Mouse (Mus musculus): Measurements from ENCODE around the gene Rab20. TPM values are rescaled to one million over a fixed set of nuclear protein-coding genes. Genes with fewer than 3 reads are reported as not detected.

Rab20 gene
- polyA plus RNA-seq, 1 experiment from 2014 or later = 1.4 TPM

DNA sequence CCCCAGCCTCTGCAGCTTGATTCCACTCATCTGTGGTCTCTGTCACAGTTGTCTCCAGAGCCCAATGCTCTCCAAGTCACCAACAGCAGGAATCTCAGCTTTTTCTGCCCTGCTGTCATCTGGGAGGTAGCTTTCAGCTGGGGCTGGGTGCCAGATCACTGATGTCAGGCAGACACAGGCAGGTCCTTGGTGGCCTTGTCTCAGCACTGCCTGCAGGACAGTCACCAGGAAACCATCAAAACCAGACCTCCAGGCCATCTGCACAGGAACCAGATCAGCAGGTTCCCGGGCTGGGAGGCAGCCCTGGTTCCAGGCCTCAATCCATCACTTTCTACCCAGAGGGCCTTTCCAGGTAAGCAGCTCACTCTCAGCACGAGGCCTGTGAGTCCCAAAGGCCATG is 16.7 kb downstream of the Rab20 start:
- no peaks in the 10 kb centered on the region for H3K27me3 ChIP-seq (ENCODE audit: control insufficient read depth, insufficient read depth, low read length)
- no peak overlapping the region for H3K9ac ChIP-seq
- H3K36me3 ChIP-seq (replicated peaks; ENCODE audit: control insufficient read depth, insufficient read depth) = no peaks in the 10 kb centered on the region
- 70% methylated on average over 2 of the region's 2 CpGs for WGBS
- no peaks in the 10 kb centered on the region for H3K9me3 ChIP-seq (ENCODE audit: control insufficient read depth, low read length)
- H3K4me2 ChIP-seq (replicated peaks) = no peak overlapping the region
- no peak overlapping the region for H3K4me3 ChIP-seq (replicated peaks; ENCODE audit: low read length)
- no peak for DNase-seq (ENCODE audit: low spot score)
- H3K4me1 ChIP-seq (replicated peaks; ENCODE audit: control insufficient read depth, insufficient read depth, low read length) = no peaks in the 10 kb centered on the region
- H3K27ac ChIP-seq = no peak overlapping the region
- ATAC-seq (ENCODE audit: low FRiP score) = no peak

DNA sequence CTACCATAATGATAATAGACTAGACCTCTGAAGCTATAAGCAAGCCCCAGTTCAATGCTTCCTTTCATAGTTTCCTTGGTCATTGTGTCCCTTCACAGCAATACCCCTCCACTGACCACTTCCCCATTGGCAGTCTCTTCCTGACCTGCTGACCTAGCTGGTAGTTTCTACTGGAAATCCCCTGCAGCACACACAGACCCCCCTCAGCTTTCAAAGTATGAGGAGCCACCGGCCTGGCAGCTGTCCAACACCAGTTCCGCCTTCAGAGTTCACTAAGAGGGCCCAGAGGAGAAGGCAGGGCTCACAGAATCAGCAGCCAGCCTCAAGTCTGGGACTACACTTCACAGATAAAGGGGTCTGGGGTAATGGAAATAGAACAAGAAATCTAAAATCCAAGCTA is 17.6 kb downstream of the Rab20 start:
- no peak for ATAC-seq (ENCODE audit: low FRiP score)
- DNase-seq (ENCODE audit: low spot score) = no peak
- WGBS = 38% methylated on average over 2 of the region's 2 CpGs

DNA sequence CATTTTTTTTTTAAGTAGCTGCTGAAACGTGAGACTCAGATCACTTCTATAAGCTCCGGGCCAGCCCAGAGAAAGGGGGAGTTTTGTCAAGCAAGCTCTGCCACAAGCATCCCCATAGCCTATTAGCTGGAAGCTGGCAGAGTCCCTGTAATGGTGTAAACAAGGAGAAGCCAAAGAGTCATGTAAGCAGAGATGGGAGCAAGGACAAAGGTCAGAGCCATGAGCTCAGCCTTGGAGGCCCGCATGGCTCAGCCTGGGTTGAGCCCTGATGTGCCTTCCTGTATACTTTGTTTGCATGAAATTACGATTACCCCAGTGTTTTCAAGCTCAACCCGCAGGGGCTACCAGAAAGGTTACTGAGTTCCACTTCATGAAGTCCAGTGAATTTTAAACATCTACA is 19.5 kb downstream of the Rab20 start:
- Histone ChIP-seq H3K27ac (no peak overlapping the region), H3K4me1 (replicated peaks; ENCODE audit: control insufficient read depth, insufficient read depth, low read length) (0 out of 2 replicates have a peak, but pooled peaks cover 3% of the 10 kb centered on the region), H3K4me3 (replicated peaks; ENCODE audit: low read length) (no peak overlapping the region), H3K9me3 (ENCODE audit: control insufficient read depth, low read length) (no peaks in the 10 kb centered on the region), H3K36me3 (replicated peaks; ENCODE audit: control insufficient read depth, insufficient read depth) (no peaks in the 10 kb centered on the region), H3K4me2 (replicated peaks) (no peak overlapping the region), H3K27me3 (ENCODE audit: control insufficient read depth, insufficient read depth, low read length) (no peaks in the 10 kb centered on the region), H3K9ac (no peak overlapping the region)
- WGBS = 48% methylated on average over 5 of the region's 5 CpGs
- DNase-seq (ENCODE audit: low spot score) (no peak), ATAC-seq (ENCODE audit: low FRiP score) (no peak)

More for the DNA sequence above, 17.6 kb downstream of the Rab20 start:
- H3K36me3 ChIP-seq (replicated peaks; ENCODE audit: control insufficient read depth, insufficient read depth) = no peaks in the 10 kb centered on the region
- H3K9me3 ChIP-seq (ENCODE audit: control insufficient read depth, low read length) = no peaks in the 10 kb centered on the region
- H3K4me3 ChIP-seq (replicated peaks; ENCODE audit: low read length) = no peak overlapping the region
- H3K9ac ChIP-seq = no peak overlapping the region
- no peaks in the 10 kb centered on the region for H3K4me1 ChIP-seq (replicated peaks; ENCODE audit: control insufficient read depth, insufficient read depth, low read length)
- H3K27ac ChIP-seq = no peak overlapping the region
- no peak overlapping the region for H3K4me2 ChIP-seq (replicated peaks)
- H3K27me3 ChIP-seq (ENCODE audit: control insufficient read depth, insufficient read depth, low read length) = no peaks in the 10 kb centered on the region

DNA sequence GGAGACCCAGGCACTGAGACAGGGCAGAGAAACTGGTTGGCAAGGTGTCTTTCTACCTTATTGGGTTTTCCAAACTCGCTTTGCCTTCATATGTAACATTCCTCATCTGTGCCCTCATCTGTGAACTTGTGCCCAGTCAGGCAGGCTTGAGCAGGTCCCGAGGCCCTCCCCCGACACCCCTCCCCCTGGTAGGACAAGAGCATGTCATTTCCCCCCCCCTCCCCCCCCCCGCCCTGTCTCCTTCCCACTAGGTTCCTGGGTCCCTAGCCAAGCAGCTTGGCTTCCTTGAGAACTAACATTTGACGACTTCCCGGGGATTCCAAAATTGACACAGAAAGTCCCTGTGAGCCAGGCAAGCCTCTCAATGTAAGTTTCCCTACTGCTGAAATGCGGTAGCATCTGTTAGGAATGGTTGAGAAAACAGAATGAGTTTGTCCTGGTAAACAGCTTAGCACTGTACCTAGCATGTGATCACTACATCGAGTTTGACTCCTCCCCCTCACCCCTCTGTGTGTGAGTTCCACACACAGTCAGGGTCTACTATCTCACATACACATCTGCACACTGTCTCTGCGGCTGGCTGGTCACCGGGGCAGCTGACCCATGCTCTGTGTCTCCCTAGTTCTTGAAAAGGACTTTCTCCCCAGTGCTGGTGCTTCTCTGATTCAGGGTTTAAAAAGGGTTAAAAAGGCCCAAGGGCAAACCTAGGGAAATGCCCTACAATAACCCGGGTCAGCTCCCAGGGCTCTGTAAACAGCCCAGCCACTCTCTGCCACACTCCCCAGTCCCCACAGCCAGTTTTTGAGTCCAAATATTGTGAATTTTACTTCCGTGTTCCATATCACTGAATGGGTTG is 20.3 kb downstream of the Rab20 start:
- Histone ChIP-seq H3K9ac (no peak overlapping the region), H3K36me3 (replicated peaks; ENCODE audit: control insufficient read depth, insufficient read depth) (no peaks in the 10 kb centered on the region), H3K27me3 (ENCODE audit: control insufficient read depth, insufficient read depth, low read length) (no peaks in the 10 kb centered on the region), H3K4me1 (replicated peaks; ENCODE audit: control insufficient read depth, insufficient read depth, low read length) (0 out of 2 replicates have a peak, but pooled peaks cover 6% of the 10 kb centered on the region), H3K4me2 (replicated peaks) (no peak overlapping the region), H3K27ac (no peak overlapping the region), H3K4me3 (replicated peaks; ENCODE audit: low read length) (no peak overlapping the region), H3K9me3 (ENCODE audit: control insufficient read depth, low read length) (no peaks in the 10 kb centered on the region)
- ATAC-seq (ENCODE audit: low FRiP score) (no peak), DNase-seq (ENCODE audit: low spot score) (no peak)
- 59% methylated on average over 12 of the region's 12 CpGs for WGBS

DNA sequence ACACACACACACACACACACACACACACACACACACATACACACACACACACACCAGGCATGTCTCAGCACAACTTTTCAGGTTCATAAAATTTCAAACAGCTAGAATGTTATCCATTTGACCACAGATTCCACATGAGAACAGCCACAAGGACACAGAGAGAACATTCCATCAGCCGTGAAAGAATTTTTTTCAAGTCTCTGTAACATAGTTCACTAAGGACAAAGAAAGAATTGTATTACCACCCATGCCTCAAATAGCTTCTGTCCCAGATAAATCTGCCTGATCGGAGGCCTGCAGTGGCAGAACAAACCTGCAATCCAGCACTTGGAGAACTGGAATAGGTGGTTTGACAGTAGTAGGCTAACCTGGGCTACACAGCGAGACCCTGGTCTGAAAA is 21.2 kb downstream of the Rab20 start:
- Histone ChIP-seq H3K27me3 (ENCODE audit: control insufficient read depth, insufficient read depth, low read length) (no peaks in the 10 kb centered on the region), H3K4me3 (replicated peaks; ENCODE audit: low read length) (no peak overlapping the region), H3K9ac (no peak overlapping the region), H3K4me2 (replicated peaks) (no peak overlapping the region), H3K27ac (no peak overlapping the region), H3K9me3 (ENCODE audit: control insufficient read depth, low read length) (no peaks in the 10 kb centered on the region), H3K36me3 (replicated peaks; ENCODE audit: control insufficient read depth, insufficient read depth) (no peaks in the 10 kb centered on the region), H3K4me1 (replicated peaks; ENCODE audit: control insufficient read depth, insufficient read depth, low read length) (0 out of 2 replicates have a peak, but pooled peaks cover 6% of the 10 kb centered on the region)
- DNase-seq (ENCODE audit: low spot score) (no peak), ATAC-seq (ENCODE audit: low FRiP score) (no peak)
- WGBS = 73% methylated on average over 3 of the region's 3 CpGs

DNA sequence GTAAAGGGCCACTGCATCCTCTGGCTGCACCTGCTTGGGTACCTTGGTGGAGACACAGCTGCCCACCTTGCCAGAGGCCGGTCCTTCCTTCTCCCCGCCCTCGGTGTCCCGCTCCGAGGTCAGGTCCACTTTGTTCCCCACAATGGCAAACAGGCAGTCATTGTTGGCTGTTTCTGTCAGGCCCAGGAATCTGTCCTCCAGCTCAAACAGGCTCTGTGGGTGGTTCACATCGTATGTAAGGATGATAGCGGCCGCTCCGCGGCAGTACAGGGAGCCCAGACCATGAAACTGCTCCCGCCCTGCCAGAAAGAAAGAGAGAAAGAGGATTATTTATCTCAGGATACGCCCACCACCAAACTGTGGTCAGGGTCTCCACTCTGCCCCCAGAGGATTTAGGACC is 24.3 kb downstream of the Rab20 start:
- 39% methylated on average over 12 of the region's 12 CpGs for WGBS
- Histone ChIP-seq H3K9ac (no peak overlapping the region), H3K27ac (no peak overlapping the region), H3K4me2 (replicated peaks) (no peak overlapping the region), H3K36me3 (replicated peaks; ENCODE audit: control insufficient read depth, insufficient read depth) (no peaks in the 10 kb centered on the region), H3K27me3 (ENCODE audit: control insufficient read depth, insufficient read depth, low read length) (no peaks in the 10 kb centered on the region), H3K9me3 (ENCODE audit: control insufficient read depth, low read length) (no peaks in the 10 kb centered on the region), H3K4me3 (replicated peaks; ENCODE audit: low read length) (no peak overlapping the region), H3K4me1 (replicated peaks; ENCODE audit: control insufficient read depth, insufficient read depth, low read length) (0 out of 2 replicates have a peak, but pooled peaks cover 6% of the 10 kb centered on the region)
- ATAC-seq (ENCODE audit: low FRiP score) = no peak
- DNase-seq (ENCODE audit: low spot score) = no peak

DNA sequence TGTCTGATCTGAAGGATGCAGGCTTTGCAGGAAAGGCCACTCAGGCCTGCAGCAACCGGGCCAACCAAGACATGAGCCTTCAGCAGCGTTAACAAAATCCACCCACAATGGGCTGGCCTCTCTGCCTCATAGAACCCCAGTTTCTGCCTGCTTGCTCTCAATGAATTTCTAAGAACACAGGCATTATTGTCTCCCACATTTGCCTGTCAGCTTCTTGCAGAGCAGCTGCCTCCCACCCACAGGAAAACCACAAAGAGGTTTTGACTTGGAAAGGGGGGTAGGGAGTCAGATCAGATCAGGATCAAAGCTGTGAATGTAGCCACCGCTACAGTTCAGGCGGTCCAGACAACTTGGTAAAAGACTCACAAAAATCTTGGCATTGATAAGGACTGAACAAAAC is 25.5 kb downstream of the Rab20 start:
- Histone ChIP-seq H3K27ac (no peak overlapping the region), H3K27me3 (ENCODE audit: control insufficient read depth, insufficient read depth, low read length) (no peaks in the 10 kb centered on the region), H3K9ac (no peak overlapping the region), H3K9me3 (ENCODE audit: control insufficient read depth, low read length) (no peaks in the 10 kb centered on the region), H3K4me1 (replicated peaks; ENCODE audit: control insufficient read depth, insufficient read depth, low read length) (0 out of 2 replicates have a peak, but pooled peaks cover 6% of the 10 kb centered on the region), H3K4me2 (replicated peaks) (no peak overlapping the region), H3K36me3 (replicated peaks; ENCODE audit: control insufficient read depth, insufficient read depth) (no peaks in the 10 kb centered on the region), H3K4me3 (replicated peaks; ENCODE audit: low read length) (no peak overlapping the region)
- ATAC-seq (ENCODE audit: low FRiP score) = no peak
- 21% methylated on average over 4 of the region's 4 CpGs for WGBS
- no peak for DNase-seq (ENCODE audit: low spot score)

DNA sequence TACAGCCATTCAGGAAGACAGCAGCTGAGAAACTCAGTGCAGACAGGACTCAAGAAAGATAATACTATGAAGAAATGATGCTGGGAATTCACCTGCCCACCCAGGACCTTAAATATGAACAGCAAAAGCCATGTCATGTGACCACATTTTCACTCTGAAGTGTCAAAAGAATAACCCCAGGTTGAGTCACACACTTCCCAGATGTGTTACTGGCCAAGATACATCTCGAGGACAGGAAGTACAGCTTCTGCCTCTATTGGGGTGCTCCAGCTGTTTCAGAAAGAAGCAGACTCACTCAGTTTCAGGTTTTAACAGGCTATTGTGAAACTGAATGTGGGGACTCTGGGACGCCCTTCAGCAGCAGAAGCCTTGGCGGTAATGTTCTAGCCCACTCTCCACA is 26.0 kb downstream of the Rab20 start:
- Histone ChIP-seq H3K36me3 (replicated peaks; ENCODE audit: control insufficient read depth, insufficient read depth) (no peaks in the 10 kb centered on the region), H3K9ac (no peak overlapping the region), H3K27me3 (ENCODE audit: control insufficient read depth, insufficient read depth, low read length) (no peaks in the 10 kb centered on the region), H3K4me3 (replicated peaks; ENCODE audit: low read length) (no peak overlapping the region), H3K4me2 (replicated peaks) (no peak overlapping the region), H3K9me3 (ENCODE audit: control insufficient read depth, low read length) (no peaks in the 10 kb centered on the region), H3K4me1 (replicated peaks; ENCODE audit: control insufficient read depth, insufficient read depth, low read length) (0 out of 2 replicates have a peak, but pooled peaks cover 6% of the 10 kb centered on the region), H3K27ac (no peak overlapping the region)
- WGBS = 50% methylated on average over 3 of the region's 3 CpGs
- DNase-seq (ENCODE audit: low spot score) (no peak), ATAC-seq (ENCODE audit: low FRiP score) (no peak)

DNA sequence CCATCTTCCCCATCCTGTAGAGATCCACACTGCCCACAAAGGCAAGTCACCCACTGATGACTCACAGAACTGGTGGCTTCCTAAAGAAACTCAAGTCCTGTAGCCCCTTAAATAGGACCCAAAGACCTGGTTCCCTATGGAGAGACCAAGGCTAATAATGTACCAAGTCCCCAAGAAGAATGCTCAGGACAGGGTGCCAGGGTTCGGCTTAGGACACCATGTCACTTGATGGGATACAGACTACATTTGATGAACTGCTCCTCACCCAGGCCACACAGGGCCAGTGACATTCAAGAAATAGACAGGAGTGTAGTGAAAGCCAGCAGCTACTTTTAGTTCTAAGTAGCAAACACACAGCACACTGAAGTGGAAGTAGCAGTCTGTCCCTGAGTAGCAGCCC is 26.4 kb downstream of the Rab20 start:
- Histone ChIP-seq H3K27me3 (ENCODE audit: control insufficient read depth, insufficient read depth, low read length) (no peaks in the 10 kb centered on the region), H3K9me3 (ENCODE audit: control insufficient read depth, low read length) (no peaks in the 10 kb centered on the region), H3K27ac (no peak overlapping the region), H3K4me1 (replicated peaks; ENCODE audit: control insufficient read depth, insufficient read depth, low read length) (0 out of 2 replicates have a peak, but pooled peaks cover 6% of the 10 kb centered on the region), H3K4me2 (replicated peaks) (no peak overlapping the region), H3K36me3 (replicated peaks; ENCODE audit: control insufficient read depth, insufficient read depth) (no peaks in the 10 kb centered on the region), H3K9ac (no peak overlapping the region), H3K4me3 (replicated peaks; ENCODE audit: low read length) (no peak overlapping the region)
- DNase-seq (ENCODE audit: low spot score) (no peak), ATAC-seq (ENCODE audit: low FRiP score) (no peak)
- WGBS = 97% methylated on average over 1 of the region's 1 CpGs

Measured in hindbrain, embryonic 14.5 days (tissue).